In the genomic region with DNA sequence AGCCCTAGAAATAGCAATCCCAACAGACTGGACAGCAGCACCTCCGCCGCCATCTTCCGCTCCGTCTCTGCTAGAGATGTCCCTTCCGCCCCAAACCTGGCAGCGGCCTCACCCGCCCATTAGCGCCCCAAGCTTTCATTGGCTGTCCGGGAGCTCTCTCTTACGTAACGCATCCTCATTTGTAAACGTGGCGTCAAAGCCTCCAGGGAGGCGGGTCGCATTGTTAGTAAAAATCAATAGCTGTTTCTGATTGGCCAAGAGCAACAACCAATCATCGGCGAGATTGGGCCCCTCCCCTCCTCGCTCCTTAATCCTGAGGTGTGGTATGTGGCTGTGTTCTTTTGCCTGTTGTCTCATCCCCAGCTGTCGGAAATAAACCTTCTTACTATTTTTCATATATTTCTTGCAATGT, we compare ENCODE assay signal across 7 mouse cellular contexts. TPM values are rescaled to one million over a fixed set of nuclear protein-coding genes. Genes with fewer than 3 reads are reported as not detected.
DNase-seq lines count a peak whose midpoint lies in the region; ATAC-seq lines count a peak whose summit lies in the region.

A gene (minus strand): TSS at position 66 of the 412 bp plus-strand sequence.

- H3K9ac ChIP-seq in embryonic facial prominence, embryonic 12.5 days: peak within 1 kb of the TSS; percentile 73
- peak within 1 kb of the TSS; percentile 65 for H3K9ac ChIP-seq in limb, embryonic 11.5 days (ENCODE audit: low read length)
- peak within 1 kb of the TSS; percentile 71 for H3K9ac ChIP-seq in midbrain, embryonic 14.5 days (replicated peaks; ENCODE audit: low read length)

- peak within 1 kb of the TSS; percentile 86 for H3K4me3 ChIP-seq in embryonic facial prominence, embryonic 12.5 days
- H3K4me3 ChIP-seq in limb, embryonic 11.5 days (ENCODE audit: low read depth, low read length): peak within 1 kb of the TSS; percentile 86
- H3K4me3 ChIP-seq in midbrain, embryonic 14.5 days (replicated peaks; ENCODE audit: low read depth, low read length): peak within 1 kb of the TSS; percentile 79

- peaks cover 23% of the 10 kb centered on the region for H3K36me3 ChIP-seq in embryonic facial prominence, embryonic 12.5 days
- peaks cover 4% of the 10 kb centered on the region; the same call in 1 of the 2 replicates for H3K36me3 ChIP-seq in limb, embryonic 11.5 days (ENCODE audit: control insufficient read depth, insufficient read depth, low read length)
- peaks cover 33% of the 10 kb centered on the region for H3K36me3 ChIP-seq in midbrain, embryonic 14.5 days (ENCODE audit: control insufficient read depth, insufficient read depth, low read length)

- no peak within 1 kb of the TSS for H3K27ac ChIP-seq in embryonic facial prominence, embryonic 12.5 days
- H3K27ac ChIP-seq in limb, embryonic 11.5 days (replicated peaks; ENCODE audit: low read depth, low read length): no peak within 1 kb of the TSS
- peak within 1 kb of the TSS; percentile 87 for H3K27ac ChIP-seq in midbrain, embryonic 14.5 days (replicated peaks; ENCODE audit: low read depth, low read length)

- H3K4me1 ChIP-seq in embryonic facial prominence, embryonic 12.5 days: peaks cover 7% of the 10 kb centered on the region; the same call in 1 of the 2 replicates
- H3K4me1 ChIP-seq in limb, embryonic 11.5 days (ENCODE audit: control insufficient read depth, insufficient read depth, low read length): peaks cover 4% of the 10 kb centered on the region; the same call in 1 of the 2 replicates
- peaks cover 24% of the 10 kb centered on the region; the same call in 1 of the 2 replicates for H3K4me1 ChIP-seq in midbrain, embryonic 14.5 days (ENCODE audit: control insufficient read depth, insufficient read depth, low read length)

- DNase-seq in adrenal gland, postnatal 25 days: peak; percentile 94
- peak; percentile 100 for DNase-seq in heart, adult 11 months
- DNase-seq in kidney, adult 18-20 months: peak; percentile 95
- DNase-seq in limb, embryonic 11.5 days (ENCODE audit: low spot score): peak; percentile 96
- DNase-seq in midbrain, embryonic 14.5 days: peak; percentile 100
- peak; percentile 89 to 90 for DNase-seq in spleen, adult 18-20 months

- no peaks in the 10 kb centered on the region for H3K27me3 ChIP-seq in embryonic facial prominence, embryonic 12.5 days
- H3K27me3 ChIP-seq in limb, embryonic 11.5 days (ENCODE audit: control insufficient read depth, insufficient read depth, low read length): no peaks in the 10 kb centered on the region
- no peaks in the 10 kb centered on the region for H3K27me3 ChIP-seq in midbrain, embryonic 14.5 days (ENCODE audit: control insufficient read depth, insufficient read depth, low read length)

- peak; percentile 94 for ATAC-seq in embryonic facial prominence, embryonic 12.5 days (ENCODE audit: insufficient number of reproducible peaks, insufficient read depth, low FRiP score, low TSS enrichment)
- ATAC-seq in limb, embryonic 11.5 days (ENCODE audit: insufficient number of reproducible peaks, low FRiP score, low TSS enrichment, low read depth): peak; percentile 96
- peak; percentile 97 for ATAC-seq in midbrain, embryonic 14.5 days (ENCODE audit: low FRiP score, low TSS enrichment)

- H3K4me2 ChIP-seq in embryonic facial prominence, embryonic 12.5 days (replicated peaks): peak within 1 kb of the TSS; percentile 88
- H3K4me2 ChIP-seq in limb, embryonic 11.5 days (ENCODE audit: low read depth, severe bottlenecking): peak within 1 kb of the TSS; percentile 96
- H3K4me2 ChIP-seq in midbrain, embryonic 14.5 days (ENCODE audit: low read length): peak within 1 kb of the TSS; percentile 81

- H3K9me3 ChIP-seq in embryonic facial prominence, embryonic 12.5 days: no peaks in the 10 kb centered on the region
- H3K9me3 ChIP-seq in limb, embryonic 11.5 days (ENCODE audit: control insufficient read depth, low read length): no peaks in the 10 kb centered on the region
- H3K9me3 ChIP-seq in midbrain, embryonic 14.5 days (ENCODE audit: control insufficient read depth, low read length): no peaks in the 10 kb centered on the region

- under 1% methylated on average over 19 of the region's 19 CpGs for WGBS in embryonic facial prominence, embryonic 12.5 days
- under 1% methylated on average over 19 of the region's 19 CpGs for WGBS in limb, embryonic 11.5 days
- WGBS in midbrain, embryonic 14.5 days: under 1% methylated on average over 19 of the region's 19 CpGs

RNA-seq across cellular contexts. Expression of the gene that starts here (rescaled TPM):
- 139 and 150 TPM in 2 replicates for total RNA-seq in adrenal gland, postnatal 25 days (2021)
- 72.9 and 75.7 TPM in 2 replicates for polyA plus RNA-seq in embryonic facial prominence, embryonic 12.5 days (2016; fragmentation: Nextera tagmentation; extraction: Ambion mirVana)
- 29.5 and 32.7 TPM in 2 replicates for polyA plus RNA-seq in limb, embryonic 11.5 days (2014; fragmentation: Nextera tagmentation; extraction: Ambion mirVana)
- polyA plus RNA-seq in midbrain, embryonic 14.5 days (2014; fragmentation: Nextera tagmentation; extraction: Ambion mirVana): 82.1 and 82.7 TPM in 2 replicates
